Mouse (Mus musculus) forebrain, embryonic 15.5 days (tissue): ENCODE data around the gene Eif4e2. TPM values are rescaled to one million over a fixed set of nuclear protein-coding genes. Genes with fewer than 3 reads are reported as not detected.

Experiments
- ATAC-seq: fragments of 200-750 bp; cut with Nextera tagmentation; replicated peaks from 2 replicates; pipeline ENCODE4 v1.8.0; 2017; ENCODE audit warnings: mild to moderate bottlenecking, moderate TSS enrichment, moderate library complexity
- H3K27ac ChIP-seq: fragments of 300-500 bp; sonication (generic); replicated peaks from 2 replicates; pipeline ENCODE4 v1.5.1; 2015; ENCODE audit warnings: mild to moderate bottlenecking, inconsistent platforms
- H3K27me3 ChIP-seq: fragments of 300-500 bp; sonication (generic); 2 replicates; pipeline ENCODE4 v1.6.1; 2015; ENCODE audit warnings: inconsistent platforms
- H3K36me3 ChIP-seq: fragments of 300-500 bp; sonication (generic); 2 replicates; pipeline ENCODE4 v1.6.1; 2015; ENCODE audit warnings: mild to moderate bottlenecking, inconsistent platforms
- H3K4me1 ChIP-seq: fragments of 300-500 bp; sonication (generic); 2 replicates; pipeline ENCODE4 v1.6.1; 2015; ENCODE audit warnings: inconsistent platforms
- H3K4me2 ChIP-seq: fragments of 300-500 bp; sonication (generic); replicated peaks from 2 replicates; pipeline ENCODE4 v1.6.1; 2015; ENCODE audit warnings: mild to moderate bottlenecking, inconsistent platforms
- H3K4me3 ChIP-seq: fragments of 300-500 bp; sonication (generic); 2 replicates; pipeline ENCODE4 v1.5.1; 2015; ENCODE audit warnings: mild to moderate bottlenecking, inconsistent platforms
- H3K9ac ChIP-seq: fragments of 300-500 bp; sonication (generic); replicated peaks from 2 replicates; pipeline ENCODE4 v1.6.1; 2015; ENCODE audit warnings: mild to moderate bottlenecking, inconsistent platforms
- H3K9me3 ChIP-seq: fragments of 300-500 bp; sonication (generic); 2 replicates; pipeline ENCODE4 v1.6.1; 2016; ENCODE audit warnings: inconsistent platforms
- WGBS: fragments of 180-500 bp; shearing (Covaris S2); methylation state at CpG from one replicate; pipeline ENCODE4 v1.1.7; 2015; ENCODE audit warnings: mixed read lengths; 5-methylcytosine and 5-hydroxymethylcytosine counted together
- polyA plus RNA-seq: library from polyadenylated mRNA; unstranded; fragments of >200 nt; fragmentation: Nextera tagmentation; extraction: Ambion mirVana; gene quantifications from 2 replicates; pipeline ENCODE4 v1.2.1, GENCODE M21; 2015

The Eif4e2 gene
- polyA plus RNA-seq, 1 experiment from 2014 or later: 98.5 TPM

DNA sequence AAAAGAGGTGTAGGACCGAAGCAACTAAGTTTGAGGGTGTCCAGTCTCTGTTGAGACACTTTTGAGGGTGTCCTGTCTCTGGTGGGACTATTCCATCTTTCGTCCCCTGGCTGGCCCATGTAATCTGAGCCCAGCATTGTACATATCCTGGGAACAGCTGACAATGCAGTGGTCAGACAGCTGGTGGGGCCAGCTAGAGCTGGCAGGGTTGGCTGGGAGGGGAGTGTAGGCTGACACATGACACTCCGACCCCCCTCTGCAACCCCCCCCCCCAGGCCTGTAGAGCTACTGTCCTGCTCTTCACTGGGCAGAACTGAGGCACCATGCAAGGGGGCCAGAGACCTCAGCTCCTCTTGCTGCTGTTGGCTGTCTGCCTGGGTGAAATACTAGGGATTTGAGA is 8.2 kb upstream of the Eif4e2 start:
- no peak overlapping the region for H3K27ac ChIP-seq
- H3K9me3 ChIP-seq: no peaks in the 10 kb centered on the region
- H3K4me2 ChIP-seq: no peak overlapping the region
- no peak overlapping the region for H3K9ac ChIP-seq
- 66% methylated on average over 3 of the region's 3 CpGs for WGBS
- H3K4me3 ChIP-seq: no peak overlapping the region
- H3K27me3 ChIP-seq: peaks cover 4% of the 10 kb centered on the region; the same call in 1 of the 2 replicates
- H3K4me1 ChIP-seq: no peaks in the 10 kb centered on the region
- no peak for ATAC-seq
- no peaks in the 10 kb centered on the region for H3K36me3 ChIP-seq

GRCm38 (mm10) chr1:87206339-87206738 is 7.4 kb upstream of the Eif4e2 start:
- 18% methylated on average over 17 of the region's 17 CpGs for WGBS
- ATAC-seq: no peak
- H3K4me3 ChIP-seq: no peak overlapping the region
- H3K36me3 ChIP-seq: no peaks in the 10 kb centered on the region
- no peak overlapping the region for H3K4me2 ChIP-seq
- H3K9ac ChIP-seq: no peak overlapping the region
- H3K9me3 ChIP-seq: no peaks in the 10 kb centered on the region
- no peak overlapping the region for H3K27ac ChIP-seq
- no peaks in the 10 kb centered on the region for H3K4me1 ChIP-seq
- H3K27me3 ChIP-seq: peaks cover 4% of the 10 kb centered on the region; the same call in 1 of the 2 replicates

DNA sequence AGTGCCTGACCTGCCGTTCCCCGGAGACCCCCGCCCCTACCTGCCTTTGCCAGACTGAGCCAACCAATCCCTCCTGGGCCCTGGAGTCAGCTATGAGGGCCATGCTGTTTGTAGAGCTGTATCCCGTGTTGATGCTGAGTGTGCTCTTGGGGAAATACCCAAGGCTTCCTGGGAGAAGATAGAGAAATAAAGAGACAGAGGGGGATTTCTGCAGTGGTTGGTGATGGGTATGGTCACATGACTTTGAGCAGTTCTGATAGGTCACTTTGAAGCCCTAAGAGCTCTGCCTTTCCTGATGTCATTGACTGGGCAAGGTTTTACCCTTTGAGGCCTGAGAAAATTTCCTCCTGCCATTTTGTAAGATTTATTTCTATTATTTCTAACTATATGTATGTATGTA is 2.3 kb upstream of the Eif4e2 start:
- WGBS: 92% methylated on average over 4 of the region's 4 CpGs
- H3K9ac ChIP-seq: no peak overlapping the region
- no peak overlapping the region for H3K4me2 ChIP-seq
- H3K27ac ChIP-seq: no peak overlapping the region
- H3K27me3 ChIP-seq: peaks cover 4% of the 10 kb centered on the region; the same call in 1 of the 2 replicates
- H3K4me1 ChIP-seq: peaks cover 27% of the 10 kb centered on the region
- no peak for ATAC-seq
- H3K4me3 ChIP-seq: no peak overlapping the region
- H3K9me3 ChIP-seq: no peaks in the 10 kb centered on the region
- H3K36me3 ChIP-seq: no peaks in the 10 kb centered on the region

GRCm38 (mm10) chr1:87214748-87215147 is 1.0 kb downstream of the Eif4e2 start:
- peaks cover 5% of the 10 kb centered on the region; the same call in 1 of the 2 replicates for H3K36me3 ChIP-seq
- peak overlapping the region; percentile 65 for H3K4me2 ChIP-seq
- peak overlapping the region; percentile 97; the same call in 1 of the 2 replicates for H3K27ac ChIP-seq
- H3K9me3 ChIP-seq: no peaks in the 10 kb centered on the region
- H3K4me1 ChIP-seq: peaks cover 45% of the 10 kb centered on the region
- peak overlapping the region; percentile 93 for H3K9ac ChIP-seq
- 38% methylated on average over 4 of the region's 4 CpGs for WGBS
- H3K4me3 ChIP-seq: peak overlapping the region; percentile 98
- H3K27me3 ChIP-seq: no peaks in the 10 kb centered on the region
- ATAC-seq: no peak

DNA sequence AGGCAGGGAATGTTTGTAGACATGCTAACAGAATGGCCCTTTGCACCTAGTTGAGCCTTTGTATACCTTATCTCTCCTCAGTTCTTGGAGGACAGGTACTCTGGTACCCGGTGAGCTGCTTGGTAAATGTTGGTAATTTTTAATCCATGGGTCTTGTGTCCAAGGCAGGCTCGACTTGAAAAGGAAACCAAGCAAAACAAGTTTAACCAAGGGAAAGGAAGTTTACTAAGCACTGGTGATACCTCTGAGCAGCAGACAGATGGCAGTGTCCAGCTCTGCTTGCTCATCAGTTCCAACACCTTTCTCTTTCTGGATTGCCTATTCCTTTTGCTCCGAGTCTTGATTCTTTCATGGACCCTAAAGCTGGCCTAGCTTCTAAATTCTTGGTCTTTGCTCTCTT is 4.2 kb downstream of the Eif4e2 start:
- Histone ChIP-seq H3K9ac (no peak overlapping the region), H3K4me3 (no peak overlapping the region), H3K9me3 (no peaks in the 10 kb centered on the region), H3K4me1 (peaks cover 44% of the 10 kb centered on the region), H3K36me3 (peaks cover 35% of the 10 kb centered on the region), H3K4me2 (no peak overlapping the region), H3K27me3 (no peaks in the 10 kb centered on the region), H3K27ac (no peak overlapping the region)
- no peak for ATAC-seq
- WGBS: 66% methylated on average over 3 of the region's 3 CpGs

GRCm38 (mm10) chr1:87225739-87226138 is 12.0 kb downstream of the Eif4e2 start:
- 92% methylated on average over 8 of the region's 8 CpGs for WGBS
- ATAC-seq: no peak

GRCm38 (mm10) chr1:87226409-87227159 is 12.9 kb downstream of the Eif4e2 start:
- H3K9me3 ChIP-seq: no peaks in the 10 kb centered on the region
- H3K4me1 ChIP-seq: no peaks in the 10 kb centered on the region
- H3K36me3 ChIP-seq: peaks cover 98% of the 10 kb centered on the region
- H3K27me3 ChIP-seq: no peaks in the 10 kb centered on the region
- H3K9ac ChIP-seq: no peak overlapping the region
- 94% methylated on average over 1 of the region's 1 CpGs for WGBS
- ATAC-seq: no peak
- H3K4me2 ChIP-seq: no peak overlapping the region
- H3K27ac ChIP-seq: no peak overlapping the region
- no peak overlapping the region for H3K4me3 ChIP-seq

More at GRCm38 (mm10) chr1:87225739-87226138, 12.0 kb downstream of the Eif4e2 start:
- H3K27me3 ChIP-seq: no peaks in the 10 kb centered on the region
- no peak overlapping the region for H3K4me3 ChIP-seq
- H3K4me2 ChIP-seq: no peak overlapping the region
- H3K36me3 ChIP-seq: peaks cover 97% of the 10 kb centered on the region
- H3K4me1 ChIP-seq: no peaks in the 10 kb centered on the region
- no peak overlapping the region for H3K27ac ChIP-seq
- no peak overlapping the region for H3K9ac ChIP-seq
- no peaks in the 10 kb centered on the region for H3K9me3 ChIP-seq

- Histone ChIP-seq H3K4me2 (no peak overlapping the region), H3K4me1 (no peaks in the 10 kb centered on the region), H3K9ac (no peak overlapping the region), H3K27ac (no peak overlapping the region), H3K9me3 (no peaks in the 10 kb centered on the region), H3K4me3 (no peak overlapping the region), H3K27me3 (no peaks in the 10 kb centered on the region), H3K36me3 (peaks cover 96% of the 10 kb centered on the region)
- 87% methylated on average over 3 of the region's 3 CpGs for WGBS
- ATAC-seq: no peak
Observed at GRCm38 (mm10) chr1:87227160-87227550, 13.4 kb downstream of the Eif4e2 start.

DNA sequence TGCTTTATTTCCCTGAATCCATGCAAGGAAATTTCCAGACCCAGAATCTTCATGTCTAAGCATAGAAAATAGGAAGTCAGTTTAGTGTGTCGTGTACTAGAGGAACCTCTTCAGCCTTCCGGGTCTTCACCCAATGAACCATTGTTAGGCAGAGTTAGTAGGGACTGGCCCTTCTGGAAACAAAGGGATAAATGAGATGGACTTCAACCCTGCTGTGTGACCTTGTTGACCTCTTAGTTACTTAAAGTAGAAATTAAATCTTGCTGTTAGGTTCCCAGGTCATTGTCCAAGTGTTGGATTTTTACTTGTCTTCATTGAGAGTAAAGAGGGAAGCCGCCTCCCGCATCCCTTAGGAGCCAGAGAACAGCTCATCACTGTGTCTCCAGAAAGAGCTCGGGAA is 16.9 kb downstream of the Eif4e2 start:
- Histone ChIP-seq H3K36me3 (peaks cover 87% of the 10 kb centered on the region), H3K27ac (no peak overlapping the region), H3K27me3 (no peaks in the 10 kb centered on the region), H3K9me3 (no peaks in the 10 kb centered on the region), H3K9ac (no peak overlapping the region), H3K4me1 (no peaks in the 10 kb centered on the region), H3K4me3 (no peak overlapping the region), H3K4me2 (no peak overlapping the region)
- 66% methylated on average over 5 of the region's 5 CpGs for WGBS
- no peak for ATAC-seq

GRCm38 (mm10) chr1:87232197-87232596 is 18.5 kb downstream of the Eif4e2 start:
- ATAC-seq: no peak
- Histone ChIP-seq H3K4me3 (no peak overlapping the region), H3K9me3 (no peaks in the 10 kb centered on the region), H3K4me1 (no peaks in the 10 kb centered on the region), H3K36me3 (peaks cover 75% of the 10 kb centered on the region), H3K27me3 (no peaks in the 10 kb centered on the region), H3K9ac (no peak overlapping the region), H3K27ac (no peak overlapping the region), H3K4me2 (no peak overlapping the region)
- WGBS: 84% methylated on average over 7 of the region's 7 CpGs

DNA sequence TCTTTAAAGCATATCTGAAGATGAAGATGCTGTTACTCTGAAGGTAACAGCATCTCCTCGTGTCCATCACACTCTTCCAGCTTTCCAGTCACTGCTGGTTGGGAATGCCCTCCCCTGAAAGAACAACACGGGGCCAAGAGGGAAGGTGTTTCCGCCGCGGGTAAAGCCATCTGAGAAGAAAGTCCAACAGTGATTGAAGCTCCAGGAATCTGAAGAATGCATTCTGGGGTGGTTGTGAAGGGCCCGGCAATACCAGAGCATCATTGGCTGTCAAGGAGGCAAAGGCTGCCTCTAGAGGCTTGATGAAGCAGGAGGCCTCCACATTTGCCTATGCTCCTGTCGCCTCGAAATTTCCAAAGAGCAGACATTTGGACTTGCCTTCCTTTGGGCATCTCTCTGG is 25.3 kb downstream of the Eif4e2 start:
- H3K4me2 ChIP-seq: no peak overlapping the region
- no peaks in the 10 kb centered on the region for H3K27me3 ChIP-seq
- no peak overlapping the region for H3K4me3 ChIP-seq
- H3K36me3 ChIP-seq: peaks cover 32% of the 10 kb centered on the region
- no peak overlapping the region for H3K9ac ChIP-seq
- no peak overlapping the region for H3K27ac ChIP-seq
- no peak for ATAC-seq
- no peaks in the 10 kb centered on the region for H3K4me1 ChIP-seq
- no peaks in the 10 kb centered on the region for H3K9me3 ChIP-seq
- 84% methylated on average over 8 of the region's 8 CpGs for WGBS

DNA sequence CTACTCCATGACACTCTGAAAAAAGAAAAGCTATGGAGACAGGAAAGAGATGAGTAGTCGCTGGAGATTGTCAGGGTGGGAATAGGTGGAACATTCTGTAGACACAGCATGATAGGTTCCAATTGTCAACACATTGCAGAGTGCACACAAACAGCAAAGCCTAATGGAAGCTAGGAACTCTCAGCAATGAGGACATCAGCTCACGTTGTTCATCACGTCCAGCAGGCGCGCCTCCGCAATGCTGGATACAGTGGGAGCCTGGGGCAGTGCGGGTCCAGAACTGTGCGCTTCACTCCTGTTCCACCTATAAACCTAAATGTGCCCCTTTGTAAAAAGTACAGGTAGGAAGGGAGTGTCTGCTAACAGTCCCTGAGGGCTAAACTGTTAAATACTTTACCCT is 29.3 kb downstream of the Eif4e2 start:
- H3K4me1 ChIP-seq: no peaks in the 10 kb centered on the region
- H3K4me2 ChIP-seq: no peak overlapping the region
- H3K27ac ChIP-seq: no peak overlapping the region
- peaks cover 12% of the 10 kb centered on the region for H3K36me3 ChIP-seq
- no peaks in the 10 kb centered on the region for H3K27me3 ChIP-seq
- WGBS: 92% methylated on average over 8 of the region's 8 CpGs
- H3K9ac ChIP-seq: no peak overlapping the region
- ATAC-seq: no peak
- H3K9me3 ChIP-seq: no peaks in the 10 kb centered on the region
- H3K4me3 ChIP-seq: no peak overlapping the region

DNA sequence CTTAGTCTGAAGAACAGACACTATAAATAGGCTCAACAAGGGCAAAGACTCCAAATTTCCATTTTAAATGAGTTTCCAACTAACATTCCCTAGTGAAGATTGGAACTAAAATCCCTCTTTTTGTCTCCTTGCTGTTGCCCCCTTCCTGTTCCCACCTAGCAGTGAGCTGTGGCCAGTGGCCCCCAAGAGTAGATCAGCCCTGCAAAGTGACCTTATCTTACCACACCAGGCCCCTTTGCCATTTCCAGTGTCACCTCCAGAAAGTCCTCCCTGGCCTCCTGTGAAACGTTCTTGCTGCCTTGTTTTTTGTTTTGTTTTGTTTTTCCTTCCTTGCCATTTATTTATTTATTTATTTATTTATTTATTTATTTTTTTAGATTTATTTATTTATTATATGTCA is 31.7 kb downstream of the Eif4e2 start:
- Histone ChIP-seq H3K9ac (no peak overlapping the region), H3K27ac (no peak overlapping the region), H3K27me3 (no peaks in the 10 kb centered on the region), H3K4me2 (no peak overlapping the region), H3K9me3 (no peaks in the 10 kb centered on the region), H3K4me1 (no peaks in the 10 kb centered on the region), H3K4me3 (no peak overlapping the region), H3K36me3 (no peaks in the 10 kb centered on the region)
- no peak for ATAC-seq
- 60% methylated on average over 1 of the region's 1 CpGs for WGBS
